Mouse (Mus musculus) liver, embryonic 16.5 days (tissue): ENCODE results near the gene Lrrc25. TPM values are rescaled to one million over a fixed set of nuclear protein-coding genes. Genes with fewer than 3 reads are reported as not detected.
A peak's percentile ranks its signal among the peaks of the same experiment; 100 is the strongest.

Source experiments
- ATAC-seq: fragments of 200-750 bp; cut with Nextera tagmentation; 2 replicates; pipeline ENCODE4 v1.8.0; 2017; ENCODE audit warnings: low read depth, mild to moderate bottlenecking, moderate number of reproducible peaks, moderate library complexity
- H3K27ac ChIP-seq: fragments of 300-500 bp; sonication (generic); 2 replicates; pipeline ENCODE4 v1.5.1; 2014; ENCODE audit warnings: mild to moderate bottlenecking, low read length
- H3K27me3 ChIP-seq: fragments of 300-500 bp; sonication (generic); 2 replicates; pipeline ENCODE4 v1.6.1; 2014; ENCODE audit warnings: low read depth, low read length, mixed read lengths; ENCODE audit not compliant: control insufficient read depth, insufficient read depth
- H3K36me3 ChIP-seq: fragments of 300-500 bp; sonication (generic); 2 replicates; pipeline ENCODE4 v1.6.1; 2014; ENCODE audit warnings: mild to moderate bottlenecking; ENCODE audit not compliant: control insufficient read depth, insufficient read depth
- H3K4me1 ChIP-seq: fragments of 300-500 bp; sonication (generic); 2 replicates; pipeline ENCODE4 v1.6.1; 2014; ENCODE audit warnings: low read depth, low read length, mixed read lengths; ENCODE audit not compliant: control insufficient read depth
- H3K4me2 ChIP-seq: fragments of 300-500 bp; sonication (generic); 2 replicates; pipeline ENCODE4 v1.6.1; 2014; ENCODE audit warnings: low read depth, low read length, mixed read lengths
- H3K4me3 ChIP-seq: fragments of 300-500 bp; sonication (generic); 2 replicates; pipeline ENCODE4 v1.5.1; 2014; ENCODE audit warnings: low read depth, mild to moderate bottlenecking, low read length
- H3K9ac ChIP-seq: fragments of 300-500 bp; sonication (generic); 2 replicates; pipeline ENCODE4 v1.6.1; 2014; ENCODE audit warnings: low read depth, low read length
- H3K9me3 ChIP-seq: fragments of 300-500 bp; sonication (generic); replicated peaks from 2 replicates; pipeline ENCODE4 v1.6.1; 2016; ENCODE audit warnings: low read length; ENCODE audit not compliant: control insufficient read depth
- WGBS: fragments of 180-500 bp; shearing (Covaris S2); extraction: QIAGEN DNeasy Blood & Tissue Kit; methylation state at CpG from one replicate; pipeline ENCODE4 v1.1.7; 2014; ENCODE audit not compliant: insufficient replicate concordance; 5-methylcytosine and 5-hydroxymethylcytosine counted together
- polyA plus RNA-seq: library from polyadenylated mRNA; unstranded; fragments of >200 nt; fragmentation: Nextera tagmentation; extraction: Ambion mirVana; gene quantifications from 2 replicates; pipeline ENCODE4 v1.2.1, GENCODE M21; 2015

The Lrrc25 gene
- polyA plus RNA-seq, 1 experiment from 2014 or later: 7.5 TPM

DNA sequence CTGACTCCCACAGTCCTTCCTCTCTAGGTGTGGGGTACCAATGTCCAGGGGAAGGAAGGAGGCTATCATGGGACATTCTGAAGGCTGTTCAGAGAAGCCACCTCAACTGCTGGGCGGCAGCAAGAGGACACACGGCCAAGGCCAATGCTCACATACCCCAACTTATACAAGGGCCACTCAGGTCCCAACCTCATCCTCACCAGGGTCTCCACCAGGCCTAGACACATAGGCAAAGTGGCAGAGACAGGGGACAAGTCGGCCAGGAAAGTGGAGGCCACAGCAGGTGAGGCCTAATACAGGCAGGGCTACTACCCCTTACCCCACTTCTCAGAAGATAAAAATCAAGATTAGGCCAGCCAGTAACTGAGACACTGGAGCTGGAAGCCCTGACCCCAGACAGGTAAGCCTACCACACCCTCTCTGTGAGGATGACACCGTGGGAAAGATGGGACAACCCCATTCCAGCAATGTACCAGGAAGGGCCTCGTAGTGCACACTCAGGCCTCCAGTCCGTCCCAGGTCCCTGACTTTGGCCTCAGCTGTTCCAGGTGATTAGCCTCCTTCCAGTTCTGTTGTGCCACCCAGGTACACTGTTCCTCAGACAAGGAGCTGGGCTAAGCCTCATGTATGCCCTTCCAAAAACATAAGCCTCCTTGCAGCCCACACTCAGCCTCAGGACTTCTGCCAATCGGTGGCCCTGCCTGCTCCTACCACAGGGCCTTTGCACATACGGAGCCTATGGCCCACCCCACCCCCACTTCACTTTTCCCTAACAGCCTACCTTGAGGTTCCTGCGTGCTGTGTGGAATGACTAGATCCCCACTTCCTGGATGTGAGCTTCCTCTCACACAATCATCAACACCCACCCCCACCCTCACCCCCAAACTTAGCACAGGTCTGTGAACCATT, 9.8 kb upstream of the Lrrc25 start:
- ATAC-seq: no peak
- no peak overlapping the region for H3K9ac ChIP-seq
- no peaks in the 10 kb centered on the region for H3K36me3 ChIP-seq
- no peaks in the 10 kb centered on the region; the same call in 1 of the 2 replicates for H3K9me3 ChIP-seq
- no peak overlapping the region for H3K4me3 ChIP-seq
- peaks cover 54% of the 10 kb centered on the region for H3K4me1 ChIP-seq
- H3K27ac ChIP-seq: no peak overlapping the region
- H3K27me3 ChIP-seq: peaks cover 12% of the 10 kb centered on the region
- H3K4me2 ChIP-seq: no peak overlapping the region; the same call in 1 of the 2 replicates
- 78% methylated on average over 9 of the region's 9 CpGs for WGBS

DNA sequence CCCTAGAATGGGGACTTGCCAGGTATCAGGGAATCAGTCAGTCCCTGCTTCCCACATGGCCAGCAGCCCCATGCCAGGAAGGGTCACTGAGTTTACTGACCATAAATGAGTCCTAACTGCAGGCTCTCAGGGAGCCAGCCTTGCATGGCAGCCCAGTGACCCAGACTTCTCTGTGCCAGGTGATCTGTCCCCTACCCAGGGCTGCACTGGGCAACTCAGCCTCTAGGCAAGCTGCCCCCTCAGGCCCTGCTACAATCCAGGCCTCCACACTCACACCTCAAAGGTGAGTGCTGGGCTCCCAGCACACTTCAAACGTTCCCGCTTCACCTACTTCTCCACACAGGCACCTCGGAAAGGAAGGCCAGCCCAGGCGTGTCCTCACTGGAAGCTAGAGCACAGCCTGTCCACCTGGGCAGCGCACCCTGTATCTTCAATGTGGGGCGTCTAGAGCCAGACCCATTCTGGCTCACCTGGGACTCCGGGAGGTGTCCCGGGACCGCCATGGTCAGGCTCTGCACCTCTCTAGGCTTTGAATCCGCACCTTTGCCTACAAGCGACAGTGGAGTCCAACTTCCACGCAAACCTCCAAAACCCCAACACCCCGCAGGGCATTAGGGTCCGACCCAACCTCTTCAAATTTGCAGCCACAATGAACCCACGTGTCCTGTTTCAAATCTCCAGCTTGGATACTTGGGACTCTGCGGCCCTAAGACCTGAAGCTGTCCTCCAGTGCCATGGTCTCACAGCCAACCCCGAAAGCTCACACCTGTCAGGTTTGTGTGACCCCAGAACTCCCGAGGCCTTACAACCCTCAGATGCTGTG, 9.0 kb upstream of the Lrrc25 start:
- H3K9ac ChIP-seq: peak overlapping the region; percentile 81
- H3K4me2 ChIP-seq: peak overlapping the region; percentile 93
- peaks cover 55% of the 10 kb centered on the region for H3K4me1 ChIP-seq
- no peak for ATAC-seq
- H3K9me3 ChIP-seq: no peaks in the 10 kb centered on the region
- 54% methylated on average over 18 of the region's 18 CpGs for WGBS
- no peak overlapping the region for H3K27ac ChIP-seq
- peaks cover 12% of the 10 kb centered on the region for H3K27me3 ChIP-seq
- no peaks in the 10 kb centered on the region for H3K36me3 ChIP-seq
- peak overlapping the region; percentile 76 for H3K4me3 ChIP-seq

DNA sequence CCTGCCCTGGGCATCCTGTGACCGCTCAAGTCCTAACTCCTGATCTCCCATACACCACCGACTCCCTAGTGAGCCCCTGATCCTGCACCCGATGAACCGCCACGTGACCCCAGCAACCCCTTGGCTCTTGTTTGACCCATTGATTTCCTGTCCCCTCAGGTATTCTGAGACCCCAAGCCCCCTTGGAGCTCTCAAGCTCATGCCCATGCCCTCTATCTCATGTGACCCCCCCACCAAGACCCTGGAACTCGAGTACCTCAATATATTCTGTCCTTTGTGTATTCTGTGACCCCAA, 8.4 kb upstream of the Lrrc25 start:
- Histone ChIP-seq H3K4me1 (peaks cover 58% of the 10 kb centered on the region), H3K27ac (peak overlapping the region; percentile 65; the same call in 1 of the 2 replicates), H3K36me3 (no peaks in the 10 kb centered on the region), H3K4me2 (peak overlapping the region; percentile 93), H3K9me3 (no peaks in the 10 kb centered on the region), H3K4me3 (peak overlapping the region; percentile 76), H3K27me3 (peaks cover 12% of the 10 kb centered on the region), H3K9ac (peak overlapping the region; percentile 81)
- WGBS: 12% methylated on average over 6 of the region's 6 CpGs
- ATAC-seq: no peak

DNA sequence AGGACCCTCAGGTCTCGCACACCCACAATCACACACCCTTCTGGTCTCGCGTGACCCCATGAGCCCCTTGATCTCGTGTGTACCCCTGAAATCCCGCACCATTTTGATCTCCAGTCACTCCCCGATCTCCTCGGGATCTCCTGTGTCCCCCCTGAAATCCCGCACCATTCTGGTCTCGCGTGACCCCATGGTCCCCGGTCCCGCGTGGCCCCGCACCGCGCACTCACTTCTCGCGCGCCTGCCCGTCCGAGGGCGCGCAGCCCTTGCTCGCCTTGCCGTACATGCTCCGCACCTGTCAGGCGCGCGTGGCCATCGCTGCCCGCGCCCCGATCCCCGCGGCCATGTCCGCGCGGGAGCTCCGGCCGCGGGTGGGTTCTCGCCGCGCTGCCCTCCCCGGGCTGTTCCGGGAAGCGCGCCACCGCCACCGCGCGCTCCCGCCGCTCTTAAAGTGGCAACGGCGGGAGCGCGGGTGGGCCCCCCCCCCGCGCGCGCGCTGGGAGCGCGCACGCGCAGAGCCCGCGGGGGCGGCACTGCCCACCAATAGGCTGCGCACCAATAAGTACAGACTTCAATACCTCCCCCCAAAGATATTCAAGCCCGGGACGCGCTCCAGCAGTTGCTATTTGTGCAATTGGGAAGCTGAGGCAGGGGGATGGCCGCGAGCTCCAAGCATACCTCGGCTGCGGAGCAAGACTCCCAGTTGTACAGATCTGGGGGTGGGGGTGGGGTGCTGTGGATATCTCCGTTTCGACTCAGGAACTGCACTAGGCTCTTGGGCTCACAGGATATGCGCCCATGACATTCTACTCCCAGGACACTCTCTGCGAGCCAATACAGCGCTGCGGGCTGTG, 7.8 kb upstream of the Lrrc25 start:
- under 1% methylated on average over 76 of the region's 84 CpGs for WGBS
- H3K4me1 ChIP-seq: peaks cover 58% of the 10 kb centered on the region
- peak; percentile 25; the same call in 1 of the 2 replicates for ATAC-seq

DNA sequence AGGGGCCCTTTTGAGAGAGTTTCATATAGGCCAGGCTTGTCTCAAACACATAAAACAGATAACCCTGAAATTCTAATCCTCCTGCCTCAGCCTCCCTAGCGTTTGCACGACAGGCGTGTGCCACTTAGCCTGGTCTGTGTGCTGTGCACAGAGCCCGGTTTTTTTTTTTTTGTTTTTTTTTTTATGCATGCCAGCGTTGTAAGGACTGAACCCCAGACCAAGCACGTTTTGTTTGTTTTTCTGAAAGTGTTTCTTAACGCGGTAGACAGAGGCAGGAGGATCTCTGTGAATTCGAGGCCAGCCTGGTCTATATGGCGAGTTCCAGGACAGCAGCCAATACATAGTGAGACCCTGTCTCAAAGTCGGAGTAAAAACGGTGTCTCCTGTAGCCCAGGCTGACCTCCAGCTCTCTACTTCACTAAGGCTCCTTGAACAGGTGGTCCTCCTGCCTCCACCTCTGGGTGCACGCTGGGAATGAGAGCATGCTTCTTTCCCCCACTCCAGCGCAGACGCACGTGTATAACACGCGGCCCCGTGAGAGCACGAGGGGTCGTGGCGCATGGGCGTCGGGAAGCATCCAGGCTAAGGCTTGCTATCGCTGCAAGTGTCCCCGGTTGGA, 7.1 kb upstream of the Lrrc25 start, which contains the start of gene Ssbp4:
Gene Ssbp4 (minus strand): TSS at position 124 of the 619 bp plus-strand sequence.
- ATAC-seq: no peak
- Histone ChIP-seq H3K27ac (peak within 1 kb of the TSS; percentile 89), H3K9me3 (no peaks in the 10 kb centered on the region), H3K4me3 (peak within 1 kb of the TSS; percentile 76), H3K36me3 (no peaks in the 10 kb centered on the region), H3K27me3 (peaks cover 12% of the 10 kb centered on the region), H3K4me1 (peaks cover 58% of the 10 kb centered on the region), H3K9ac (peak within 1 kb of the TSS; percentile 81), H3K4me2 (peak within 1 kb of the TSS; percentile 93)
- WGBS: 2% methylated on average over 26 of the region's 26 CpGs

More for the DNA sequence above, 7.8 kb upstream of the Lrrc25 start:
- Histone ChIP-seq H3K27me3 (peaks cover 12% of the 10 kb centered on the region), H3K4me2 (peak overlapping the region; percentile 93), H3K9me3 (no peaks in the 10 kb centered on the region), H3K27ac (peak overlapping the region; percentile 65), H3K4me3 (peak overlapping the region; percentile 76), H3K9ac (peak overlapping the region; percentile 81), H3K36me3 (no peaks in the 10 kb centered on the region)

DNA sequence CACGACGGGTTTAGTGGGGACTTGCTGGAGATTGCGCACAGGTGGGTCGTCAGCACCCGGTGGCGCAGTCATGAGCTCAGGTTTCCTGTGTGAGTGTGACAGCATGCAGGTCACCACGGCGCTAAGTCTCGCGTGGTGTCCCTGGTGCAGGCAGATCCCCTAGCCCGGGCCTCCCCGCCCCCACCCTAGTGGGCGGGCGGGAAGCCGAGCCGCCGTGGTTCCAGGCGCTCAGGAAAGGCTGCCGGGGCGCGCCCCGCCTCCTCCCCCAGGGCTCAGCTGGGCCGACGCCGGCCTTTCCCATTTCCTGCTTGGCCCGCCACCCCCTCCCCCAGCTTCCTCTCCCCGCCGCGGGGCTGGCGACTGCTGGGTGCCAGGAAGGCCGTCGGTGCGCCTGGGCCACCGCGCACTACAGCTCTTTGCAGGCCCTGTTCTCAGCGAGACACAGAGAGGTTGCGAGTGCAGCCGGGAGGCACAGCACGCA, 6.5 kb upstream of the Lrrc25 start:
- H3K36me3 ChIP-seq: no peaks in the 10 kb centered on the region
- 1% methylated on average over 39 of the region's 39 CpGs for WGBS

DNA sequence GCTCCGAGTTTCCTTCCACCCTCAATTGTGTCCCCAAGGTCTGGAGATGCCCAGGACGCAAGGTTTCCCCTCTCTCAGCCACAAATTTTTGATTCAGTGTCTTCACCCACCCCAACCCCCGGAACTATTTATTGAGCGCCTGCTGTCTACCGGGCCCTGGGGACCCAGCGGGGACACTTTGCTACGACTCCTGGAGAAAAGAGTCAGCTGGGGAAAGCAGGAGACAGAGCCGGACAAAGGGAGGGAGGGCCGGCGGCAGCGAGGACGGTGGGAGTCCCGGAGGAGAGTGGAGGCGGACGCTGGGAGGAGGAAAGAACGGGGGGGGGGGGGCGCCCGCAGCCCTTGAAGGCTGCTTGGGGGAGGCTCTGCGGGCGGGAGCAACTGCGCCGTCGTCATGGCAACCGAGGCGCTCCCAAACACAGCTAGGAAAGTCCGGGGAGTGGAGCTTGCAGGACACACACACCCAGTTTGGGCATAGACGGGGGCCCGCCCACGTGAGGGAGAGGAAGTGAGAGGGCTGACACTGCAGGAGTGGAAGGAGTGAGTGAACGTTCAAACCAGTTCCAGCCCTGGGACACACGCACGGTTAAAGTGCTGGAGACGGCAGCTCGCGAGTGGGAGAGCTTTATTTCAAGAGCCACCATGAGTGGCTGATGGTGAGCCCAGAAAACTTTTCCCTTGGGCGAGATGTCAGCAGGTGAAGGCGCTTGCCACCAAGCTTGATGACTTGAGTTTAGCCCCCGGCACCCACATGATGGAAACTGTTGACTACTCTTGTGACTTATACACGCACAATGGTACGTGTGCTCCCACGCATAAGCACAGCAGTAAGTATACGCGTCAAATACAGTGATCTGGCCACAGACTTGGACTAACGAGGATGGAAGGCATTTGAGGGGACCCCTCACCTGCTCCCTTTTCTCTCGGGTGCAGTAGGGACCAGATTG, 5.8 kb upstream of the Lrrc25 start:
- Histone ChIP-seq H3K4me3 (peak overlapping the region; percentile 67), H3K27ac (peak overlapping the region; percentile 89), H3K27me3 (peaks cover 12% of the 10 kb centered on the region), H3K36me3 (no peaks in the 10 kb centered on the region), H3K4me1 (peaks cover 61% of the 10 kb centered on the region), H3K4me2 (peak overlapping the region; percentile 93), H3K9me3 (no peaks in the 10 kb centered on the region), H3K9ac (peak overlapping the region; percentile 55)
- ATAC-seq: peak; percentile 66
- WGBS: under 1% methylated on average over 43 of the region's 45 CpGs

More for the DNA sequence above, 6.5 kb upstream of the Lrrc25 start:
- H3K4me2 ChIP-seq: peak overlapping the region; percentile 93
- peaks cover 60% of the 10 kb centered on the region for H3K4me1 ChIP-seq
- H3K27me3 ChIP-seq: peaks cover 12% of the 10 kb centered on the region
- H3K9ac ChIP-seq: peak overlapping the region; percentile 55
- ATAC-seq: peak; percentile 48
- H3K27ac ChIP-seq: peak overlapping the region; percentile 89
- H3K9me3 ChIP-seq: no peaks in the 10 kb centered on the region
- peak overlapping the region; percentile 67 for H3K4me3 ChIP-seq
